Mouse (Mus musculus) testis, adult 2 months (tissue): ENCODE data around the gene Pla2g4f.

Experiments
- CTCF ChIP-seq: fragments of 200-500 bp; IDR thresholded peaks from 2 replicates; pipeline ENCODE4 v1.5.1; 2012; ENCODE audit warnings: low read depth, mild to moderate bottlenecking, inconsistent platforms, low read length, moderate library complexity; ENCODE audit not compliant: control insufficient read depth, insufficient read depth, insufficient replicate concordance
- POLR2A ChIP-seq: fragments of 200-500 bp; IDR thresholded peaks from 2 replicates; pipeline ENCODE4 v1.6.1; 2012; ENCODE audit warnings: low read depth, mild to moderate bottlenecking, inconsistent platforms, low read length, moderate library complexity; ENCODE audit not compliant: control insufficient read depth

GRCm38 (mm10) chr2:120262876-120263275 lies 51.1 kb downstream of the Pla2g4f start:
- TF ChIP-seq POLR2A = no peak
- TF ChIP-seq CTCF = no peak
